Mouse (Mus musculus) liver, adult 2 months (tissue): ENCODE measurements at regions not wholly inside any gene's neighbourhood (a gene's known extent, or its start where the extent isn't known, plus 50 kb on each side); places are given as distances from the start of the nearest gene placed in this dataset.

Experiments
- CTCF ChIP-seq: fragments of 200-500 bp; IDR thresholded peaks from 2 replicates; pipeline ENCODE4 v1.5.1; 2011; ENCODE audit warnings: low read depth, low read length, control low read depth
- POLR2A ChIP-seq: fragments of 200-500 bp; IDR thresholded peaks from 2 replicates; pipeline ENCODE4 v1.6.1; 2011; ENCODE audit warnings: low read length, control low read depth; ENCODE audit not compliant: insufficient read depth; ENCODE audit errors: extremely low read depth

DNA sequence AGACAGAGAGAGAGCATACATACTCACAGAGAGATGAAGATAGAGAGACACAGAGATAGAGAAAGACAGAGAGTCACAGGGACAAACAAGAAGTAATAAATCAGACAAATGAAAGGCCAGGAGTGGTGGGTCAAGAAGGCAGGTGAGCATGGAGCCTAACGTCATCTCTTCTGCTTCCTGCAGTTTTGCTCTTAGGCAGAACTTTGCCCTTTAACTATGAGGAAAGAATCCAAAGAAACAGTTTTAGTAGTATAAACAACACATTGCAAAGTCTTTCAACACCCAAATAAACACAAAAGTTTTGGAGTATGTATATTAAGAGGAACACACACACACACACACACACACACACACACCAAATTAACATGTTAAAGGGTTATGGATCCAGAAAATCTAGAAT, 225.8 kb downstream of the Tgfb2 start:
- TF ChIP-seq CTCF: no peak
- TF ChIP-seq POLR2A: no peak
